Mouse (Mus musculus) lung, adult 2 months (tissue): Measurements from ENCODE around the gene Rac3. TPM values are rescaled to one million over a fixed set of nuclear protein-coding genes. Genes with fewer than 3 reads are reported as not detected.

Experiments used
- DNase-seq: peaks from one replicate; pipeline ENCODE4 v3.0.0; 2022
- H3K4me1 ChIP-seq: fragments of 200-500 bp; 2 replicates; pipeline ENCODE4 v1.6.1; 2011; ENCODE audit warnings: low read length; ENCODE audit not compliant: control insufficient read depth, insufficient read depth
- H3K4me3 ChIP-seq: fragments of 200-500 bp; replicated peaks from 2 replicates; pipeline ENCODE3; 2011; ENCODE audit warnings: low read depth, mild to moderate bottlenecking, control low read depth, low read length; ENCODE audit errors: extremely low read depth
- CTCF ChIP-seq: fragments of 200-500 bp; IDR thresholded peaks from 2 replicates; pipeline ENCODE4 v1.5.1; 2011; ENCODE audit warnings: mild to moderate bottlenecking, low read length, control low read depth; ENCODE audit not compliant: insufficient read depth
- POLR2A ChIP-seq: fragments of 200-500 bp; IDR thresholded peaks from 2 replicates; pipeline ENCODE4 v1.6.1; 2011; ENCODE audit warnings: low read depth, mild to moderate bottlenecking, control low read depth, low read length, borderline replicate concordance; ENCODE audit errors: extremely low read depth
- WGBS: fragments of 180-500 bp; shearing (Covaris S2); methylation state at CpG from one replicate; pipeline ENCODE4 v1.1.7; 2018; 5-methylcytosine and 5-hydroxymethylcytosine counted together
- polyA plus RNA-seq: library from polyadenylated mRNA; depleted of rRNA; stranded (reverse); fragments of >200 nt; gene quantifications from 2 replicates; pipeline ENCODE4 v1.2.3, GENCODE M21; 2012

The Rac3 gene
- polyA plus RNA-seq, 1 experiment, result 62.0 TPM

DNA sequence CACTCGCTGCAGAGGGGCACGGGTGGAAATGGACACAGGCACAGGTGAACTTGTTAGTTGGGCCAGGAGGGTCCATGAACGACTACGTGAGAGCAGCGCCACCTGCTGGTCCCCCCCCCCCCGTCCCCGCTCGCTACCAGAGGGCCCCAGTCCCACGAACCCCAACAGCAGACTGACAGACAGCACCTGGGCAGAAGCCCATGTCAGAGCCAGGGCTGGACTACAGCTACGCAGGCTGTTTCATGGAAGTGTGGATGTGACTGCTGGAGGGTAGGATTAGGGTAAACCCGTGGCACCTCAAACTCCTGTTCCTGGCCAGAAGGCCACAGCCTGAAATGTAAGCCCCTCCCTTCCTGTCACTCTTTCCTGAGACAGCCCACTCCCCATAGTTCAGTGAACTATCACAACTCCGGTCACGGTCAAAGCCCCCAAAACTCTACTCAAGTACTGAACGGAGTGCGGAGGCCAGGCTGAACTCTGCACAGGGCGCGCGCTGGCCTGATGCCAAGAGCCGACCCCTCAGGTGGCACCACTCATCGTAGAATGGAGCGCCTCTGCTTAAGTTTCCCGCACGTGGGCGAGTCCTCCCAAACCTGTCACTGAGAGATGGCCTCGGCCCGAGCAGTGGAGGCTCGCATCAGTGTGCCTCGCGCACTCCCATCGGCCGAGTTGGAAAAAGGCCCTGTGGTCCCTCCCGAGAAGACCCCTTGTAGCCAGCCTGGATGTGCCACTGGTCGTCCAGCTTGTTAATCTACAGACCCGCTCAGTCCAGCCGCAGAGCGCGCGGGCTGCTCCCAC lies 8.3 kb upstream of the Rac3 start:
- WGBS, result under 1% methylated on average over 38 of the region's 38 CpGs
- Histone ChIP-seq H3K4me1 (peaks cover 14% of the 10 kb centered on the region; the same call in 1 of the 2 replicates), H3K4me3 (peak overlapping the region; percentile 84)
- peak; percentile 64 for DNase-seq
- no peak for TF ChIP-seq POLR2A
- TF ChIP-seq CTCF, result peak; percentile 47

DNA sequence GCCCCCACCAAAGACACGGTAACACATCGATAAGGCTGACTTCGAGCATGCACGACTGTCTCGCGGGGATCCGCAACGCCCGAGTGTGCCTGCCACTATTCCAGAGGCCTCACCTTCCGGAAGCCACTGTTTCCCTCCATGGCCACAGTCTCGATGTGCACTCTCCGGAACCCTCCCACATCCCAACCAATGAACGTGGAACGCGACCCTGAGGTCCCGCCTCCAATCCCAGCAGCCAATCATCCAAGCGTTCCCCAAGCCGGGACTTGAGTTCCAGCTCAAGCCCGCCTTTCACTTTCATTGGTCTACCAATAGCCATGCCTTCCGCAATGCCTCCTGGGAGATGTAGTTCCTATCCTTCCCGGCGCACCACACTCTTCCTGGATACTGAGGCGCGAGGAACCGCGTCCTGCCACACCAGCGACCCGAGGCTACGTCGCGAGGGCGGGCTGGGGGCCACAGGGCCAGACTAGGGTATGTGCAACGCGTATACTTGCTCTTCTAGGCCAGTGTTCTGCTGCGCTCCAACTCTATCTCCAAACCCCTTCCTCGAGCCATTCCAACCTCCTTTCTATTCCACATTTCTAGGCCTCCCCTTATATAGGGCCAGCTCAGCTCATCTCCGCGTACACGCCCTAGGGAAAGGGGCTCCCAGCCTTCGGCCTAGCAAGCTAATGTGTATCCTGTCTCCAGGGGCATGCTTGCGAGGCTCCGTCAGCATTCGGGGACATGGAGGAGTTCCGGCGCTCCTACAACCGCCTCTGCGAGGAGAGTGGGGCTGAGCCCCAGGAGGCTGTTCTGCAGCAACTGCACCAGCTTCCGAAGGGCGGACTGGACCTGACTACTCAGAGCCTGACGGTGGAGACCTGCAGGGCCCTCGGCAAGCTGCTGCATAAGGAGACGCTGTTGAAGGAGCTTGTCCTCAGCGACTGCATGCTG lies 7.4 kb upstream of the Rac3 start, which contains the start of the genes Cenpx and Lrrc45:
Gene Cenpx (minus strand): TSS at position 159 of the 939 bp plus-strand sequence.
Gene Lrrc45 (plus strand): TSS at position 346 of the 939 bp plus-strand sequence.
- peak; percentile 96 for DNase-seq
- Histone ChIP-seq H3K4me3 (peak within 1 kb of the TSS; percentile 84), H3K4me1 (peaks cover 14% of the 10 kb centered on the region; the same call in 1 of the 2 replicates)
- TF ChIP-seq POLR2A (peak; percentile 85; the same call in 1 of the 2 replicates), CTCF (no peak)
- WGBS, result 2% methylated on average over 53 of the region's 53 CpGs

DNA sequence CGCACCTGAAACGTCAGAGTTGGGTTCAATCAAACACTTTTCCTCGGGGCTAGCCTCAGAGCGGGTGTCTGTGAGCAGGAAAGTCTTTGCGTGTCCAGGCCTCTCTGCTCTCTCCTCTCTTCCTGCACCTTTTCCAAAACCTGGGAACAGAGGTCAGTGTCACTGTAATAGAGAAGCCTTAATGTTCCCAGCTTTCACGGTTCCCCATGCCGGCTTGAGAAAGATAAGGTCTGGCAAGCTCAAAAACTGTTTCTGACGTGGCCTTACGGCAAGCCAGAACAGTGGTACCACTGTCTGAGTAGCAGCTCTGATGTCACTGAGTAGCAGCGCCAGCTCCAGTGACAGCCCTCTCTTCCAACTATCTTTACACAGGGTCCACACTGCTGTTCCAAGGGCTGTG lies 6.7 kb upstream of the Rac3 start:
- DNase-seq, result no peak
- TF ChIP-seq POLR2A (no peak), CTCF (no peak)
- 43% methylated on average over 10 of the region's 10 CpGs for WGBS
- peaks cover 14% of the 10 kb centered on the region; the same call in 1 of the 2 replicates for H3K4me1 ChIP-seq
- peak overlapping the region; percentile 82 for H3K4me3 ChIP-seq

DNA sequence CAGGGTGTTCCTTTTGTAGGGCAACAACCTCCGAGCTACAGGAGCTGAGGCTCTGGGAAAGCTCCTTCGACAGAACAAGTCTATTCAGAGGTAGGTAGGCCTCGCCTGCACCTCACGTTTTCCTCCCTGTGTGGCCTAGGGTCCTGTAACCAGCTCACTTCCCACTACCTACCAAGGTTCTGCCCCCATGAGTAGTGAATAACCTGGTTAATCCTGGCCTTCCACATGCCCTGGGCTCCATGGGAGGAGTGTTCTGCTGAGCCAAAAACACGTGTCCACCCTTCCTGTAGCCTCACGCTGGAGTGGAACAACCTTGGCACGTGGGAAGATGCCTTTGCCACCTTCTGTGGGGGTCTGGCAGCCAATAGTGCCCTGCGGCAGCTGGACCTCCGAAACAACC lies 6.1 kb upstream of the Rac3 start:
- H3K4me1 ChIP-seq, result peaks cover 14% of the 10 kb centered on the region; the same call in 1 of the 2 replicates
- DNase-seq, result no peak
- TF ChIP-seq POLR2A (no peak), CTCF (no peak)
- 87% methylated on average over 9 of the region's 9 CpGs for WGBS
- no peak overlapping the region for H3K4me3 ChIP-seq

DNA sequence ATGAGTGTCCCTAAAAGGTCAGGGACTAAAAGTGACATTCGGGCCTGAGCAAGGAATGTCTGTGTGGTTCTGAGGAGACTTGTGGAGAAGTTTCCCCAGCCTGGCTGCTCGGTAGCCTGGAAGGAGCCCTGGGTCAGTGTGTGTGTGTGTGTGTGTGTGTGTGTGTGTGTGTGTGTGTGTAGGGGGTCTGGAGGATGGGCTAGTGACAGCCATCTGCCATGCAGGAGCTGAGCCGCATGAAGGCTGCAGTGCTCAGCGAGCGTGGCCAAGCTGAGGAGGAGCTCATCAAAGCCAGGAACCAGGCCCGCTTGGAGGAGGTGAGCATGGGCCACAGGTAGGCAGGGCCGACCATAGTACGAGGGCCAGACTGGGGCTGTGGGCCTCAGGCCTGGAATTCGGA lies 2.0 kb upstream of the Rac3 start:
- peaks cover 11% of the 10 kb centered on the region for H3K4me1 ChIP-seq
- no peak for TF ChIP-seq CTCF
- TF ChIP-seq POLR2A, result no peak; the same call in 1 of the 2 replicates
- DNase-seq, result no peak
- no peak overlapping the region for H3K4me3 ChIP-seq
- WGBS, result 90% methylated on average over 9 of the region's 9 CpGs

DNA sequence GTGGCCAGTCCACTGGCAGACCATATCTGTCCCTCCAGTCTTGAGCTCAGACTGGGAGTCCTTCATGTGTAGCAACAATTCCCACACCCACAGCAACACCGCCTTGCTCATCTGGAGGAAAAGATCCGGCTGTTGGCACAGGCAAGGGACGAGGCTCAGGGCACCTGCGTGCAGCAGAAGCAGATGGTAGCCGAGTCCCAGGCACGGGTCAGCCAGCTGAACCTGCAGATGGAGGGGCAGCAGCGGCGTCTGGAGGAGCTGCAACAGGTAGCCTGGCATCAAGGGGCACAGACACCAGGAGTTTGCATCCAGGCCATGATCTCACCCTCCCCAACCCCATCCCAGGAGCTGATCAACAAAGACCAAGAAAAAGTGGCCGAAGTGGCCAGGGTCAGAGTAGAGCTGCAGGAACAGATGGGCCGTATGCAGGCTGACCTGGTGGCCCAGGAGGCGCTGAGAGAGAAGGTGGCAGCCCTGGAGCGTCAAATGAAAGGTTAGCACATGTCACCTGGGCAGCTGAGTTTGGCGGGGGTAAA lies 1.4 kb upstream of the Rac3 start:
- TF ChIP-seq POLR2A (0 out of 2 replicates have a peak, but pooled peaks have one; percentile 17), CTCF (no peak)
- Histone ChIP-seq H3K4me1 (peaks cover 9% of the 10 kb centered on the region), H3K4me3 (no peak overlapping the region)
- 87% methylated on average over 13 of the region's 13 CpGs for WGBS
- peak; percentile 17 for DNase-seq

DNA sequence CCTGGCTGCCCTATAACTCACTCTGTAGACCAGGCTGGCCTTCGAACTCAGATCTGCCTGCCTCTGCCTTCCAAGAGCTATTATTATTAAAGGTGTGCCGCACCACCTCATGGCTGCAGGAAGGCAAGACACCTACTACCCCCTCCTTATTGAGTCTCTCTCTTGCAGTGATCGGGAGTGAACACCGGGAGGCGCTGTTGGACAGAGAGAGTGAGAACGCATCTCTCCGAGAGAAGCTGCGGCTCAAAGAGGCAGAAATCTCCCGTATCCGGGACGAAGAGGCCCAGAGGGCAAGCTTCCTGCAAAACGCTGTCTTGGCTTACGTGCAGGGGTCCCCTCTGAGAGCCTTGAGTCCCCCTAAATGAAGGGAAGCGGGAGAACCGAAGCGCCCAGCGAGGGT lies 820 bp upstream of the Rac3 start:
- TF ChIP-seq CTCF (peak; percentile 97), POLR2A (no peak)
- 12% methylated on average over 17 of the region's 17 CpGs for WGBS
- Histone ChIP-seq H3K4me3 (no peak overlapping the region), H3K4me1 (peaks cover 9% of the 10 kb centered on the region)
- DNase-seq, result peak; percentile 91

DNA sequence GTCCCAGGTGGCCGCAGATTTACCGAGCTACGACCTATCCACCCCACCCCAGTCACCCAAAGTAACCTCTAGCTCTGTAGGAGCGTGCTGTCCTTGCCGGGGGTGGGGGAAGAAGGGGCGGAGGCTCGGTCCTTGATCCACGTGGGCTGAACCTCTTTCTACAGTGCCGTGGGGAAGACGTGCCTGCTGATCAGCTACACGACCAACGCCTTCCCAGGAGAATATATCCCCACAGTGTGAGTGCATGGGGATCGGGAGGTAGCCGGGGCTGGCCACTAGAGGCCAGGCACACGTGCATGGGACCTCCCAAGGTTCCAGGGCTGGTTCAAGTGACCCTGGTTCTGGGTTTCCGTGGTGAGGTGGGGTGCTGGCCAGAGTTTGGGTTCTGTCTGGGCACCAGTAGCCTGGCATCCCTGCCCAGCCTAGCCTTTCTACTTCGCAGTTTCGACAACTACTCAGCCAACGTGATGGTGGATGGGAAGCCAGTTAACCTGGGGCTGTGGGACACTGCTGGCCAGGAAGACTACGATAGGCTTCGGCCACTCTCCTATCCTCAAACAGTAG lies 879 bp downstream of the Rac3 start:
- WGBS, result 16% methylated on average over 21 of the region's 21 CpGs
- peak overlapping the region; percentile 47 for H3K4me3 ChIP-seq
- H3K4me1 ChIP-seq, result peaks cover 12% of the 10 kb centered on the region

DNA sequence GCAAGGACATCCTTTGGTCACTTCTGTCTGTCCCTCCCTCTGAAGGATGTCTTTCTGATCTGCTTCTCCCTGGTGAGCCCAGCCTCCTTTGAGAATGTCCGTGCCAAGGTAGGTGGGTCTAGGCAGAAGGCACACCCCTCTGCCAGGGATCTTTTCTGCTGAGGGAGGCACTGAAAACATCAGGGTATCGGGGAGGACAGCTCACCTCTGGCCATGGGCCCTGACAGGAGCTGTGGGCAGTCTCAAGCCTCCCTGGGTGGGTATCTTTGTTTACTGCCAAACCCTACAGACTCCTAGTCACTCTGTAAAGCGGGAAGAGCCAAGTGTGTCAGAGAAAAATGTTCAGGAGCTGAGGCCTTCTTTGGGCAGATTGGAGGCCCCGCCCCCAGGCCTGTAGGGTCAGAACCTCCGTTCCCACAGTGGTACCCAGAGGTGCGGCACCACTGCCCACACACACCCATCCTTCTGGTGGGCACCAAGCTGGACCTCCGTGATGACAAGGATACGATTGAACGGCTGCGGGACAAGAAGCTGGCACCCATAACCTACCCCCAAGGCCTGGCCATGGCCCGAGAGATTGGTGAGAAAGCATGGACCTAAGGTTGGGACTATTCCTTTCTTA lies 1.6 kb downstream of the Rac3 start:
- Histone ChIP-seq H3K4me1 (peaks cover 12% of the 10 kb centered on the region), H3K4me3 (peak overlapping the region; percentile 2)
- TF ChIP-seq CTCF (no peak), POLR2A (peak; percentile 4; the same call in 1 of the 2 replicates)
- peak; percentile 46 for DNase-seq
- 74% methylated on average over 11 of the region's 11 CpGs for WGBS

More for the DNA sequence above, 879 bp downstream of the Rac3 start:
- DNase-seq, result peak; percentile 33
- TF ChIP-seq CTCF (no peak), POLR2A (no peak; the same call in 1 of the 2 replicates)
